Mouse (Mus musculus) CD8-positive naive resting alpha-beta T cell, adult 2 months (primary cell): ENCODE data around the gene Arid5b.
A peak's percentile ranks its signal among the peaks of the same experiment; 100 is the strongest.

Experiments used
- DNase-seq, 2 experiments: peaks; one replicate each; pipeline ENCODE4 v3.0.0; 2022; ENCODE audit warnings: low read depth in 2 of 2, low spot score in 2 of 2

The Arid5b gene

GRCm38 (mm10) chr10:68274900-68275760 is 3.4 kb downstream of the Arid5b start:
- DNase-seq, result no peak

GRCm38 (mm10) chr10:68269789-68270188 is 8.8 kb downstream of the Arid5b start:
- no peak for DNase-seq

- no peak for DNase-seq
Observed at GRCm38 (mm10) chr10:68268629-68269028, 9.9 kb downstream of the Arid5b start.

GRCm38 (mm10) chr10:68263969-68264688 is 14.4 kb downstream of the Arid5b start:
- no peak for DNase-seq

GRCm38 (mm10) chr10:68263296-68263968 is 15.1 kb downstream of the Arid5b start:
- DNase-seq, result no peak

GRCm38 (mm10) chr10:68259601-68260000 is 18.9 kb downstream of the Arid5b start:
- no peak for DNase-seq

GRCm38 (mm10) chr10:68257358-68258056 is 21.0 kb downstream of the Arid5b start:
- DNase-seq, result no peak

GRCm38 (mm10) chr10:68256134-68256533 is 22.4 kb downstream of the Arid5b start:
- DNase-seq, result no peak

- DNase-seq, result no peak
Observed at GRCm38 (mm10) chr10:68253452-68254117, 25.0 kb downstream of the Arid5b start.

GRCm38 (mm10) chr10:68252650-68253049 is 25.9 kb downstream of the Arid5b start:
- DNase-seq, result no peak

- peak in 1 of 2 experiments; percentile 5 for DNase-seq
Observed at GRCm38 (mm10) chr10:68249355-68249782, 29.2 kb downstream of the Arid5b start.

GRCm38 (mm10) chr10:68248281-68249015 is 30.1 kb downstream of the Arid5b start:
- no peak for DNase-seq

- no peak for DNase-seq
Observed at GRCm38 (mm10) chr10:68247490-68248280, 30.9 kb downstream of the Arid5b start.

GRCm38 (mm10) chr10:68246603-68247247 is 31.8 kb downstream of the Arid5b start:
- no peak for DNase-seq

GRCm38 (mm10) chr10:68240804-68241485 is 37.6 kb downstream of the Arid5b start:
- DNase-seq, result peak; percentile 51 to 66

GRCm38 (mm10) chr10:68240094-68240803 is 38.3 kb downstream of the Arid5b start:
- DNase-seq, result peak; percentile 8 to 15

- DNase-seq, result no peak
Observed at GRCm38 (mm10) chr10:68239426-68240070, 39.0 kb downstream of the Arid5b start.
